In genomic region chr10:71222639-71223038, GRCm38 (mm10) we compare ENCODE assay signal across 30 mouse cellular contexts. TPM values are rescaled to one million over a fixed set of nuclear protein-coding genes. Genes with fewer than 3 reads are reported as not detected.
A peak's percentile ranks its signal among the peaks of the same experiment; 100 is the strongest.
DNase-seq lines count a peak whose midpoint lies in the region; ATAC-seq lines count a peak whose summit lies in the region.
"Had no signal": no experiment of that assay in that cellular context is flagged by ENCODE, and none has a peak within 500 bp of the region (broad histone marks: within the 10 kb centered on the region; RNA-seq: fewer than 3 reads in every experiment).

No protein-coding gene starts in this region.

- 55% methylated on average over 2 of the region's 2 CpGs for WGBS in forebrain, embryonic 13.5 days
- 80% methylated on average over 2 of the region's 2 CpGs for WGBS in forebrain, embryonic 11.5 days
- WGBS in midbrain, embryonic 12.5 days = 77% methylated on average over 2 of the region's 2 CpGs
- WGBS in midbrain, embryonic 15.5 days = 39% methylated on average over 2 of the region's 2 CpGs
- WGBS in hindbrain, embryonic 12.5 days = 66% methylated on average over 2 of the region's 2 CpGs

- peaks cover 16% of the 10 kb centered on the region; the same call in 1 of the 2 replicates for H3K4me1 ChIP-seq in forebrain, embryonic 13.5 days
- 0 out of 2 replicates have a peak, but pooled peaks cover 2% of the 10 kb centered on the region for H3K4me1 ChIP-seq in forebrain, embryonic 11.5 days (replicated peaks; ENCODE audit: control insufficient read depth, insufficient read depth, low read length)
- peaks cover 9% of the 10 kb centered on the region; the same call in 1 of the 2 replicates for H3K4me1 ChIP-seq in midbrain, embryonic 12.5 days
- H3K4me1 ChIP-seq in midbrain, embryonic 15.5 days = no peaks in the 10 kb centered on the region
- H3K4me1 ChIP-seq in hindbrain, embryonic 12.5 days = peaks cover 2% of the 10 kb centered on the region; the same call in 1 of the 2 replicates
- H3K4me1 ChIP-seq: embryonic facial prominence, embryonic 15.5 days; limb, embryonic 13.5 days had no signal

- no peak overlapping the region for H3K9ac ChIP-seq in forebrain, embryonic 13.5 days
- no peak overlapping the region for H3K9ac ChIP-seq in forebrain, embryonic 11.5 days (ENCODE audit: low read length)
- no peak overlapping the region for H3K9ac ChIP-seq in midbrain, embryonic 12.5 days (replicated peaks)
- no peak overlapping the region for H3K9ac ChIP-seq in midbrain, embryonic 15.5 days
- no peak overlapping the region for H3K9ac ChIP-seq in hindbrain, embryonic 12.5 days
- H3K9ac ChIP-seq: embryonic facial prominence, embryonic 15.5 days; limb, embryonic 13.5 days had no signal

- H3K4me3 ChIP-seq in forebrain, embryonic 13.5 days = no peak overlapping the region
- no peak overlapping the region for H3K4me3 ChIP-seq in forebrain, embryonic 11.5 days (ENCODE audit: low read depth, low read length)
- no peak overlapping the region for H3K4me3 ChIP-seq in midbrain, embryonic 12.5 days
- no peak overlapping the region for H3K4me3 ChIP-seq in midbrain, embryonic 15.5 days
- H3K4me3 ChIP-seq in hindbrain, embryonic 12.5 days = no peak overlapping the region
- H3K4me3 ChIP-seq: embryonic facial prominence, embryonic 10.5 days; embryonic facial prominence, embryonic 15.5 days; limb, embryonic 13.5 days; myocyte had no signal

- H3K27me3 ChIP-seq in forebrain, embryonic 13.5 days = no peaks in the 10 kb centered on the region
- no peaks in the 10 kb centered on the region for H3K27me3 ChIP-seq in forebrain, embryonic 11.5 days (ENCODE audit: control insufficient read depth, insufficient read depth, low read length)
- no peaks in the 10 kb centered on the region for H3K27me3 ChIP-seq in midbrain, embryonic 12.5 days
- H3K27me3 ChIP-seq in midbrain, embryonic 15.5 days (replicated peaks) = no peaks in the 10 kb centered on the region
- H3K27me3 ChIP-seq in hindbrain, embryonic 12.5 days = peaks cover 4% of the 10 kb centered on the region; the same call in 1 of the 2 replicates
- H3K27me3 ChIP-seq: embryonic facial prominence, embryonic 15.5 days; Patski had no signal

- peaks cover 39% of the 10 kb centered on the region for H3K36me3 ChIP-seq in forebrain, embryonic 13.5 days (ENCODE audit: poor library complexity, severe bottlenecking)
- H3K36me3 ChIP-seq in forebrain, embryonic 11.5 days (ENCODE audit: control insufficient read depth, insufficient read depth, low read length) = peaks cover 9% of the 10 kb centered on the region
- peaks cover 21% of the 10 kb centered on the region for H3K36me3 ChIP-seq in midbrain, embryonic 12.5 days
- peaks cover 7% of the 10 kb centered on the region for H3K36me3 ChIP-seq in midbrain, embryonic 15.5 days (replicated peaks)
- peaks cover 27% of the 10 kb centered on the region for H3K36me3 ChIP-seq in hindbrain, embryonic 12.5 days

- peak; percentile 69 for ATAC-seq in forebrain, embryonic 13.5 days
- ATAC-seq in forebrain, embryonic 11.5 days (replicated peaks; ENCODE audit: low FRiP score) = no peak
- ATAC-seq in midbrain, embryonic 12.5 days (ENCODE audit: low FRiP score, low read depth) = peak; percentile 32; the same call in 1 of the 2 replicates
- ATAC-seq in midbrain, embryonic 15.5 days (replicated peaks) = no peak
- ATAC-seq in hindbrain, embryonic 12.5 days (ENCODE audit: low FRiP score) = peak; percentile 62
- ATAC-seq: inflammation-experienced regulatory T-cells, adult 6 months; midbrain, embryonic 16.5 days; Patski had no signal

- H3K27ac ChIP-seq in forebrain, embryonic 13.5 days = peak overlapping the region; percentile 75
- H3K27ac ChIP-seq in forebrain, embryonic 11.5 days (ENCODE audit: low read depth, low read length) = no peak overlapping the region
- no peak overlapping the region; the same call in 1 of the 2 replicates for H3K27ac ChIP-seq in midbrain, embryonic 12.5 days (replicated peaks)
- no peak overlapping the region for H3K27ac ChIP-seq in midbrain, embryonic 15.5 days
- 0 out of 2 replicates have a peak overlapping the region, but pooled peaks have one; percentile 44 for H3K27ac ChIP-seq in hindbrain, embryonic 12.5 days
- H3K27ac ChIP-seq: embryonic facial prominence, embryonic 10.5 days; embryonic facial prominence, embryonic 15.5 days; limb, embryonic 13.5 days; stomach, postnatal 0 days had no signal

- no peak for DNase-seq in forebrain, embryonic 11.5 days (ENCODE audit: low spot score)
- peak; percentile 34 for DNase-seq in R1 (ENCODE audit: low read depth, low spot score)
- no peak for DNase-seq in spleen, adult 12 weeks (ENCODE audit: low spot score)
- no peak for DNase-seq in urinary bladder, postnatal 25 days (ENCODE audit: low spot score)
- DNase-seq: adrenal gland, postnatal 25 days; cerebellum, adult 18-20 months; cerebellum, postnatal 25 days; gastrocnemius, postnatal 25 days; heart, adult 11 months; heart, postnatal 4 days; kidney, adult 11 months; kidney, postnatal 14 days; lung, postnatal 4 days; right cerebral cortex, adult 18-20 months; thymus, adult 18-20 months; thymus, postnatal 25 days had no signal

- 0 out of 2 replicates have a peak overlapping the region, but pooled peaks have one; percentile 10 for H3K4me2 ChIP-seq in forebrain, embryonic 13.5 days
- no peak overlapping the region for H3K4me2 ChIP-seq in forebrain, embryonic 11.5 days (ENCODE audit: low read depth, low read length, severe bottlenecking)
- H3K4me2 ChIP-seq in midbrain, embryonic 12.5 days (replicated peaks) = no peak overlapping the region
- H3K4me2 ChIP-seq in midbrain, embryonic 15.5 days = no peak overlapping the region
- no peak overlapping the region for H3K4me2 ChIP-seq in hindbrain, embryonic 12.5 days (replicated peaks)
- H3K4me2 ChIP-seq: embryonic facial prominence, embryonic 15.5 days; heart, embryonic 11.5 days; limb, embryonic 13.5 days; liver, embryonic 11.5 days had no signal

- H3K9me3 ChIP-seq in forebrain, embryonic 13.5 days (replicated peaks) = no peaks in the 10 kb centered on the region; the same call in 1 of the 2 replicates
- no peaks in the 10 kb centered on the region for H3K9me3 ChIP-seq in forebrain, embryonic 11.5 days (ENCODE audit: control insufficient read depth, low read length)
- H3K9me3 ChIP-seq in midbrain, embryonic 12.5 days = no peaks in the 10 kb centered on the region
- no peaks in the 10 kb centered on the region for H3K9me3 ChIP-seq in midbrain, embryonic 15.5 days
- no peaks in the 10 kb centered on the region for H3K9me3 ChIP-seq in hindbrain, embryonic 12.5 days (replicated peaks)
- H3K9me3 ChIP-seq: embryonic facial prominence, embryonic 15.5 days had no signal

RNA-seq across cellular contexts. Expression of gene Tfam, which starts 15.4 kb away (rescaled TPM):
- polyA plus RNA-seq in forebrain, embryonic 13.5 days (2015; fragmentation: Nextera tagmentation; extraction: Ambion mirVana) = 75.8 and 78.5 TPM in 2 replicates
- 87.2 and 99.4 TPM in 2 replicates for polyA plus RNA-seq in forebrain, embryonic 11.5 days (2014; fragmentation: Nextera tagmentation; extraction: Ambion mirVana)
- polyA plus RNA-seq in midbrain, embryonic 12.5 days (2016; fragmentation: Nextera tagmentation; extraction: Ambion mirVana) = 73.7 and 77.7 TPM in 2 replicates
- 42.0 and 51.4 TPM in 2 replicates for polyA plus RNA-seq in midbrain, embryonic 15.5 days (2015; fragmentation: Nextera tagmentation; extraction: Ambion mirVana)
- 70.6 and 84.4 TPM in 2 replicates for polyA plus RNA-seq in hindbrain, embryonic 12.5 days (2016; fragmentation: Nextera tagmentation; extraction: Ambion mirVana)

Comparison
In these comparisons a context has a peak if more than half of its experiments do, and no peak if none do; other contexts are left out.
1. ATAC-seq: peak in forebrain, embryonic 13.5 days (single experiment), midbrain, embryonic 12.5 days (single experiment) and hindbrain, embryonic 12.5 days (single experiment); none in forebrain, embryonic 11.5 days (single experiment) and midbrain, embryonic 15.5 days (single experiment).
2. H3K27ac ChIP-seq: peak in forebrain, embryonic 13.5 days (single experiment) and hindbrain, embryonic 12.5 days (single experiment); none in forebrain, embryonic 11.5 days (single experiment), midbrain, embryonic 12.5 days (single experiment) and midbrain, embryonic 15.5 days (single experiment).